Mouse (Mus musculus) heart, adult 2 months (tissue): Measurements from ENCODE around the gene Ndufs3.

ENCODE experiments used
- CTCF ChIP-seq: fragments of 200-600 bp; IDR thresholded peaks from 2 replicates; pipeline ENCODE4 v1.8.1; 2022; ENCODE audit warnings: antibody characterized with exemption, mild to moderate bottlenecking, moderate library complexity
- EP300 ChIP-seq: fragments of 200-500 bp; IDR thresholded peaks from 2 replicates; pipeline ENCODE4 v1.6.1; 2011; ENCODE audit warnings: low read depth, low read length, control low read depth; ENCODE audit not compliant: insufficient read depth
- POLR2A ChIP-seq: fragments of 200-500 bp; IDR thresholded peaks from 2 replicates; pipeline ENCODE4 v1.6.1; 2011; ENCODE audit warnings: mild to moderate bottlenecking, low read depth, low read length, control low read depth; ENCODE audit not compliant: insufficient read depth

DNA sequence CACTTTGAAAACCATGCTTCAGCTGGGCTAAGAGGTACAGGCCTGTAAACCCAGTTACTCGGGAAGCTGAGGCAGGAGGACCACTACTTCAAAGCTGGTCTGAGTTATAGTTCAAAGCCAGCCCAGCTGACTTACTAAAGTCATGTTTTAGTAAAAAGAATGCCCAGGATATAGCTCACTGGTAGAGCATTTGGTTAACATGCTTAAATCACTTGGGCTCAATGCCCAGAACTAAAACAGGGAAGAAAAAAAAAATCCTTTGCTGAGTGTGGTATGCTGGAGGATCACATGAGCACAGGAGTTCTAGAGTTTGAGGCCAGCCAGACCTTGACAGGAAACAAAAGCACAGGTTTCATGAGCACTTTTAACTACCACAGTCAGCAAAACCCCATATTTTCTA is 7.0 kb upstream of the Ndufs3 start:
- no peak for TF ChIP-seq CTCF
- TF ChIP-seq EP300 = no peak
- no peak for TF ChIP-seq POLR2A
